Mouse (Mus musculus) erythroblast, embryonic 14.5 days (primary cell): ENCODE measurements at regions not wholly inside any gene's neighbourhood (a gene's known extent, or its start where the extent isn't known, plus 50 kb on each side); places are given as distances from the start of the nearest gene placed in this dataset.

Experiments used
- H3K27me3 ChIP-seq: 2 replicates; pipeline ENCODE4 v1.6.1; 2012; ENCODE audit warnings: inconsistent platforms; ENCODE audit not compliant: control insufficient read depth
- H3K36me3 ChIP-seq: 2 replicates; pipeline ENCODE4 v1.6.1; 2012; ENCODE audit warnings: mild to moderate bottlenecking, inconsistent platforms; ENCODE audit not compliant: control insufficient read depth
- H3K4me1 ChIP-seq: 2 replicates; pipeline ENCODE4 v1.6.1; 2012; ENCODE audit warnings: inconsistent platforms; ENCODE audit not compliant: control insufficient read depth
- H3K4me3 ChIP-seq: replicated peaks from 2 replicates; pipeline ENCODE3; 2012; ENCODE audit warnings: moderate library complexity, mild to moderate bottlenecking, inconsistent platforms
- H3K9me3 ChIP-seq: 2 replicates; pipeline ENCODE4 v1.6.1; 2012; ENCODE audit warnings: low read length, inconsistent platforms, mixed read lengths; ENCODE audit not compliant: control insufficient read depth
- GATA1 ChIP-seq: IDR thresholded peaks from 2 replicates; pipeline ENCODE4 v1.6.1; 2012; ENCODE audit warnings: low read length, inconsistent platforms, mixed read lengths
- TAL1 ChIP-seq: IDR thresholded peaks from 3 replicates; pipeline ENCODE4 v1.6.1; 2012; ENCODE audit warnings: low read length, inconsistent platforms, mixed read lengths

DNA sequence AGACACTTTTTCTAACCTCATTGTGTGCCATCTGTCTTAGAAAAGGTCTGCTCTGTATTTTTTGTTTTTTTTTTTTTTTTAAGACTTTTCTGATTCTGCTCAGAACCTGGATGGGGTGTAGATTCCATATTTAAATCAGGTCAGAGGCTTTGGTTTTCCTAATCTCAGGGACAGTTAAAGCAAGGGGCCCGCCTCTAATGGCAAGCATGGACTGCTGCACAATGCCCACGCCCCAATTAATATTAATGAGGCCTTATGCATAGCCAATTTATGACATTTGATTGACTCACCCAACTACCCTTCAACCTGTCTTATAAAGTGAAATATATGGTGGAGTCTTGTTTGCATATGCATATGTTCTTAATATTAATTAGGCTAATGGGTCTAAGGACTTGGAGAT lies 662.6 kb downstream of the Bcl11a start:
- Histone ChIP-seq H3K36me3 (no peaks in the 10 kb centered on the region), H3K4me1 (no peaks in the 10 kb centered on the region), H3K4me3 (no peak overlapping the region), H3K27me3 (no peaks in the 10 kb centered on the region), H3K9me3 (no peaks in the 10 kb centered on the region)
- no peak for TF ChIP-seq GATA1

DNA sequence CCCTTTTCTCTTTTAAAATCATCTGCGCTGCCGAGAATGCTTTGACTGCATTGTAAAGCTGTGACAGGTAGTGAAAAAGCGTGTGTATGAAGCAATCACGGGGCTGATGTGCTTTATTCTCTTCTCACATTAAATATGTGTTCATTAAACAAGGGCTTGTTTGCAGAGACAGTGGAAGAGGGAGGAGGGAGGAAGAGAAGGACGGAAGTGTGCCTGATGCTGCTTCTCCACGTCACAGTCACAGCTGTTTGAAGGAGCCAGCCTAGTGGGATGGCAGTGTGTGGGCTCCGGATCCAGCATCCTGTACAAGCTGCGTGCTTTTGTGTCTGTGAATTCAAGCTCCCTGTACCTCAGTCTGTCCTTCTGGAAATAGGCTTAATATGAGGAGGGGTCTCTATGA lies 664.7 kb downstream of the Bcl11a start:
- Histone ChIP-seq H3K27me3 (no peaks in the 10 kb centered on the region), H3K36me3 (no peaks in the 10 kb centered on the region), H3K9me3 (no peaks in the 10 kb centered on the region), H3K4me1 (no peaks in the 10 kb centered on the region), H3K4me3 (no peak overlapping the region)
- no peak for TF ChIP-seq TAL1
- TF ChIP-seq GATA1, result no peak

DNA sequence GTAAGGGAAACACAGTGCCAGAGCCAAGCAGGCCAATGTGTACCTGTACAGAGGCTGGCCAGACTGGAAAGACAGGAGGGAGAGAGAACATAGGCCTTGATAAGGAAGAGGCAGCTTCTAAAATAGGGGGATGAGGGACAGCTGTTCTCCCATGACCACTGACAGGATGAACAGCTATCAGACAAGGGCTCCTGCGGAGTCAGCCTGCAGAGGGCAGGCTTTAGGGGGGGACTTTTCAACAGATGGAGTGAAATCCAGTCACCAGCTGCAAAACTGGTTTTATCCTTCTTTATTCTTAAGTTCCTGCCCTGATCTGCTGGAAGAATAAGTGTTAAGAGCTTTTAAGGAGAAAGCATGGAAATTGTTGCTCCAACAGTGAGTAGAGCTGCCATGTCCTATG lies 665.6 kb downstream of the Bcl11a start:
- Histone ChIP-seq H3K9me3 (no peaks in the 10 kb centered on the region), H3K4me1 (no peaks in the 10 kb centered on the region)
- TF ChIP-seq TAL1 (no peak), GATA1 (no peak)

DNA sequence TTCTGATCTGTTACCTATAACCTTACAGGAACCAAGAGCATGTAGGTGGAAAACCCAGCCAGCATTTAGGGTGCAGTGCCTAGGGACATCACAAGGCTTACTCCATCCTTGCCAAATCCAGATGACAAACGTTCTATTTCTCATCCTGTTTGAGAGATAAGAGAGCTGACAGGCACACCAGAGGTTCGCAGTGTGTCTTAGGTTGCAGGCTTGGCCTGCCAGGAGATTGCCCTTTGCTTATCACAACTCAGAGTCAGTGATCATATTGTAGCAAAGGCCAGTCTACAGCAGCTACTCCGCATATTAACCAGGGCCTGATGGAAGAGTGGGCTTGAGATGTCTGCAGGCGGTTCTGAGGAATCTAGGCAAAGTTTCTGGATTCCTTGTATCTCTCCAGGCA lies 668.0 kb downstream of the Bcl11a start:
- H3K4me3 ChIP-seq, result no peak overlapping the region
- H3K27me3 ChIP-seq, result no peaks in the 10 kb centered on the region
- TF ChIP-seq TAL1, result no peak
- no peak for TF ChIP-seq GATA1
- H3K9me3 ChIP-seq, result no peaks in the 10 kb centered on the region
- H3K4me1 ChIP-seq, result no peaks in the 10 kb centered on the region
- H3K36me3 ChIP-seq, result no peaks in the 10 kb centered on the region

More for the DNA sequence above, 665.6 kb downstream of the Bcl11a start:
- H3K27me3 ChIP-seq, result no peaks in the 10 kb centered on the region
- H3K4me3 ChIP-seq, result no peak overlapping the region
- H3K36me3 ChIP-seq, result no peaks in the 10 kb centered on the region

DNA sequence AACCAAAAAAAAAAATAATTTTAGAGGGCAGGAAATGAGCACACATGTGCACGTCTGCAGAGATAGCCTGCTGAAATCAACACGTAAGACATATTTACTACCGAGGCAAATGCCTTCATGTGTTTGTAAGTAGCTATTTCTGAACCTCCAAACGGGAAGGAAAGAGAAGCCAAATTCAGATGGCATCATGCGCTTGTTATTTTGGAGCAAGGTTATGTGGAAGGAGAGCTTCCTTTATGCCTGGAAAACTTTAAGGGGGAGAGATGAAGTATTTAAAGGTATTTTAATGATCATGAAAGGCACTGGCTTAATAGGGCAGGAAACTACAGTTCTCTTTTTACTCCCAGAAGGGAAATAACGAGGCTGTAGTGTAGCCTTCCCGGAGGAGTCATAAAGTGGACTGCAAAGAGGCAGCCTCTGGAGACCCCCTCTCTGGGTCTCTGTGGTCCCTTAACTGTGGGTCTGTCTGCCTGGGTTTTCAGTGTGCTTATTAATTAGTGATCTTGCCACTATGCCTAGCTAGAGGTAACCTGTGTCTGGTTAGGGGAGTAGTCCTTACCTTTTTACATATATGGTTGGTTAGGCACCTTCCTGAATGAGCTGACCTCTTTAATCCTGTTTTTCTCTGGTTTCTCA lies 672.4 kb downstream of the Bcl11a start:
- Histone ChIP-seq H3K9me3 (no peaks in the 10 kb centered on the region), H3K4me1 (no peaks in the 10 kb centered on the region), H3K36me3 (no peaks in the 10 kb centered on the region), H3K4me3 (no peak overlapping the region), H3K27me3 (no peaks in the 10 kb centered on the region)
- TF ChIP-seq GATA1 (no peak), TAL1 (no peak)

DNA sequence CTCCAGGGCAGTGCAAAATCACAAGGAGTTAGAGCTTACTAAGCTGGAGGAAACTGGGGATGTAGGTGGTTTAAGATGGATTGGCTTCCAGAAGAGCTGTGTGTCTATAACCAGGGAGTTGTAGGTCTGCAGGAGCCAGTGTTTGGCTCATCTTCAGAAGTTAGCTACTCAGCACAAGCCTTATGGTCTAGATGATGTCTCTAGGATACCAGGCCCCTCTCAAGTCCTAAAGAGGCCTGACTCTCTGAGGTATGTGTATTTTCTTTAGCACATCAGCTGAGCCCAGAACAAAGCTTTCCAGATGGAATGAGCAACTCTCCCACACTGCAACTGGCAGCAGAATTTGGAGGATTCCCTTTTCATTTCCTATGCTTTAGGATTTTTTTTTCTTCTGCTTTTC lies 680.3 kb downstream of the Bcl11a start:
- no peaks in the 10 kb centered on the region for H3K27me3 ChIP-seq
- H3K4me3 ChIP-seq, result no peak overlapping the region
- no peaks in the 10 kb centered on the region for H3K9me3 ChIP-seq
- no peak for TF ChIP-seq TAL1
- no peak for TF ChIP-seq GATA1
- H3K4me1 ChIP-seq, result no peaks in the 10 kb centered on the region
- no peaks in the 10 kb centered on the region for H3K36me3 ChIP-seq

DNA sequence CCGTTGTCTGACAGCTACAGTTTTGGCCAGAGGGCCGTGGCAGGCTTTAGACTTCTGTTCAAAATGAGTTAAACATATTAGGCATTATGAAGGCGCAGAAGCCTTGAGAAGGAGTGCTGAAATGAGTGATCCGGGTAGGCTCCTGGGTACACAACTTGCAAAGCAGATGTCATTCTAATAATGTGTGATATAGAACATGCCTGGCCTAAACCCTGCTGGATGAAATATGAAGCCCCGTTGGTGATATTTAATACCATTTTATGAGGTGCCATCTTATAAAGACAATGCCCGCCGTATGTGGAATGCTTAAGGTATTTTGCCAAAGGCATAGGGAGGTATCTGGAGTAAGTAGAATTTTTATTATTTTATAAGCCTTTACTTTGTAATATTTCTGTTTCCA lies 705.6 kb downstream of the Bcl11a start:
- no peak overlapping the region for H3K4me3 ChIP-seq
- TF ChIP-seq GATA1 (no peak), TAL1 (no peak)
- no peaks in the 10 kb centered on the region for H3K36me3 ChIP-seq
- H3K27me3 ChIP-seq, result no peaks in the 10 kb centered on the region
- no peaks in the 10 kb centered on the region for H3K4me1 ChIP-seq
- no peaks in the 10 kb centered on the region for H3K9me3 ChIP-seq

DNA sequence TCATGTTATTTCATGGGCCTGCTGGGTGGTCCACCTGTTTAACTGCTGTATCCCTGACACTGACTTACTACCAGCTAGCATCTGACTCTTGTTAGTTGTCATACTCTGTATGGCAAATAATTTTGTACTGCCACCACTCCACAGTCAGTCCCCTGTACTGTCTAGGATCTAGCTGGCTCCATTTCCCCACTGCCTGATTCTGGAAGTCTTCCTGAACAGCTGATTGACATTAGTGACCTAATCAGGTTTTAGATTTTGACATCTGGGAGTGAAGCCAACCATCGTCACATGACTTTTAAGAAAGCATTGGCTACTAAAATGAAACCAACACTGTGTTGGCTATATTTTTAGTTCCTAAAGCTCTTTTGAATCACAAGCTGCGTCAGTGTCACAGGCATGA lies 711.3 kb downstream of the Bcl11a start:
- no peaks in the 10 kb centered on the region for H3K4me1 ChIP-seq
- H3K9me3 ChIP-seq, result no peaks in the 10 kb centered on the region
- TF ChIP-seq GATA1, result no peak
- H3K36me3 ChIP-seq, result no peaks in the 10 kb centered on the region
- H3K27me3 ChIP-seq, result no peaks in the 10 kb centered on the region
- no peak overlapping the region for H3K4me3 ChIP-seq

DNA sequence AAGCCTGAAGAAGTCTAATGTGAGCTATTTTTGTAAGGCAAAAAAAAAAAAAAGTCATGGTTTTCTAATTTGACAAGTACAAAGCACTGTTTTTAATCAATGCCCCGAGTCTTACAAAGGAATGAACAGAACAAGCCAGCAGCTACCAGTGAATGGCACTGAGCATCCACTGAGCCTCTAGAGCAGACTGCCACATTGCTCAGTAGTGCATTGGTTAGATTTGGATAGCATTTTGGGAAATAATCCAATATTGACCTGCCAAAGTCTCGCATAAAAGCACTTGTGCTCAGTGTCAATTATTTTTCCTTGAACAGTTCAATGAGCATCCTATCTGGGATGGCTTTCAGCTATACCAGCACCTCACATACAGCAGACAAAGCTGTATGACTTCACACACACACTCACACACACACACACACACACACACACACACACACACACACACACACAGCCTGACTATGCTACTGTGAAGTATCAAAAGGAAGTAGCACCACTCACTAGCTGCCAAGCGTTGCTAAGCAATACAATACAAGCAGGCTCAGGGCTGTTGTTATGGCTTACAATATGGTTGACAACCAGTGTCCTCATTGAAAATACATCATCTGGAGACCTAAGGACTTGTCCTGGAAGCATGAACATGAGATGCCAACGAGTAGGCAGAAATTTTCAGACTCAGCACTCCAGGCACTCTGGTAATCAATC lies 717.8 kb downstream of the Bcl11a start:
- H3K4me1 ChIP-seq, result no peaks in the 10 kb centered on the region
- H3K36me3 ChIP-seq, result no peaks in the 10 kb centered on the region
- no peaks in the 10 kb centered on the region for H3K9me3 ChIP-seq
- no peak overlapping the region for H3K4me3 ChIP-seq
- no peak for TF ChIP-seq TAL1
- H3K27me3 ChIP-seq, result no peaks in the 10 kb centered on the region

DNA sequence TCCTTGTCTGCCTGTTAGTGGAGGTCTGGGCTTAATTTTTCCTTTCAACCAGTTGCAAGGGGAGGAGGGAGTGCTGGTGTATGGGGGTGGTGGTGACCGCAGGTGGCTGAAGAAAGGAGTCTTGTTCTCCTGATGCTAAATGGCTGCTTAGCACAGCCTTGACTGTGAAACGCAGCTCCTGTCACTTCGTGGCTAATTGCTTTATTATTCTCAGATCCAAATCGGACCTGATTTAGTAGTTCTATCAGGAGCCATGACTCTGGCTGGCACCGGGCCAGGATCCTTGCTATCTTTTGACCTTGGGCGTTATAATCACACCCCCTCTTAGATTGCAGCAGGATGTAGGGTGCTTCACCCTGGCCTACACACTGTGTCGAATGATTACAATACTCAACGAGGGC lies 726.8 kb downstream of the Bcl11a start:
- TF ChIP-seq TAL1 (no peak), GATA1 (no peak)
- no peaks in the 10 kb centered on the region for H3K9me3 ChIP-seq
- H3K4me1 ChIP-seq, result no peaks in the 10 kb centered on the region
- H3K4me3 ChIP-seq, result no peak overlapping the region
- no peaks in the 10 kb centered on the region for H3K27me3 ChIP-seq
- no peaks in the 10 kb centered on the region for H3K36me3 ChIP-seq
